Mouse (Mus musculus): ENCODE data around the gene Gm13277. TPM values are rescaled to one million over a fixed set of nuclear protein-coding genes. Genes with fewer than 3 reads are reported as not detected.
"Not testable (repeated sequence)": the region's sequence is repeated elsewhere in the genome, so short reads cannot be mapped to it uniquely, and the experiment has no call there.

Gm13277 gene
- not detected in 2 replicates for polyA plus RNA-seq (2012; rRNA removed)

- H3K36me3 ChIP-seq (ENCODE audit: control insufficient read depth, insufficient read depth, low read length); H3K27me3 ChIP-seq (replicated peaks; ENCODE audit: control insufficient read depth, insufficient read depth, low read length); H3K4me1 ChIP-seq (ENCODE audit: control insufficient read depth, insufficient read depth, low read length); H3K27ac ChIP-seq (ENCODE audit: insufficient read depth, low read depth, low read length); H3K4me3 ChIP-seq (ENCODE audit: insufficient read depth, low read depth, low read length): not testable (repeated sequence)
- WGBS, result 0% methylated on average over 1 of the region's 28 CpGs
- peak; percentile 88 for DNase-seq
- TF ChIP-seq CTCF (conservative IDR thresholded peaks at IDR 0.05; ENCODE audit: insufficient read depth, insufficient read length, low read depth, low read length), result 0 out of 2 replicates have a peak, but pooled peaks have one; percentile 27
Observed at GRCm38 (mm10) chr4:88788402-88788801, at the start of gene Gm13277. TSS of gene Gm13277 (plus strand) at chr4:88788632.

GRCm38 (mm10) chr4:88739036-88739435 is 49.4 kb upstream of the Gm13277 start:
- Histone ChIP-seq H3K36me3 (ENCODE audit: control insufficient read depth, insufficient read depth, low read length) (no peaks in the 10 kb centered on the region), H3K4me3 (ENCODE audit: insufficient read depth, low read depth, low read length) (no peak overlapping the region), H3K27me3 (replicated peaks; ENCODE audit: control insufficient read depth, insufficient read depth, low read length) (no peaks in the 10 kb centered on the region), H3K4me1 (ENCODE audit: control insufficient read depth, insufficient read depth, low read length) (no peaks in the 10 kb centered on the region), H3K27ac (ENCODE audit: insufficient read depth, low read depth, low read length) (no peak overlapping the region)
- DNase-seq, result no peak
- 90% methylated on average over 6 of the region's 6 CpGs for WGBS
- TF ChIP-seq POLR2A (IDR thresholded peaks at IDR 0.05; ENCODE audit: low read depth, low read length), result no peak
- no peak for TF ChIP-seq CTCF (conservative IDR thresholded peaks at IDR 0.05; ENCODE audit: insufficient read depth, insufficient read length, low read depth, low read length)

- no peaks in the 10 kb centered on the region for H3K36me3 ChIP-seq (ENCODE audit: control insufficient read depth, insufficient read depth, low read length)
- TF ChIP-seq CTCF (conservative IDR thresholded peaks at IDR 0.05; ENCODE audit: insufficient read depth, insufficient read length, low read depth, low read length) (no peak), POLR2A (IDR thresholded peaks at IDR 0.05; ENCODE audit: low read depth, low read length) (no peak)
- 87% methylated on average over 4 of the region's 4 CpGs for WGBS
- no peaks in the 10 kb centered on the region for H3K27me3 ChIP-seq (replicated peaks; ENCODE audit: control insufficient read depth, insufficient read depth, low read length)
- H3K27ac ChIP-seq (ENCODE audit: insufficient read depth, low read depth, low read length), result no peak overlapping the region
- no peak for DNase-seq
- no peak overlapping the region for H3K4me3 ChIP-seq (ENCODE audit: insufficient read depth, low read depth, low read length)
- no peaks in the 10 kb centered on the region for H3K4me1 ChIP-seq (ENCODE audit: control insufficient read depth, insufficient read depth, low read length)
Observed at GRCm38 (mm10) chr4:88741426-88741825, 47.0 kb upstream of the Gm13277 start.

- TF ChIP-seq POLR2A (IDR thresholded peaks at IDR 0.05; ENCODE audit: low read depth, low read length) (no peak), CTCF (conservative IDR thresholded peaks at IDR 0.05; ENCODE audit: insufficient read depth, insufficient read length, low read depth, low read length) (no peak)
- H3K4me3 ChIP-seq (ENCODE audit: insufficient read depth, low read depth, low read length), result no peak overlapping the region
- no peak overlapping the region for H3K27ac ChIP-seq (ENCODE audit: insufficient read depth, low read depth, low read length)
- H3K36me3 ChIP-seq (ENCODE audit: control insufficient read depth, insufficient read depth, low read length), result no peaks in the 10 kb centered on the region
- no peaks in the 10 kb centered on the region for H3K4me1 ChIP-seq (ENCODE audit: control insufficient read depth, insufficient read depth, low read length)
- no peaks in the 10 kb centered on the region for H3K27me3 ChIP-seq (replicated peaks; ENCODE audit: control insufficient read depth, insufficient read depth, low read length)
- no peak for DNase-seq
- WGBS, result 69% methylated on average over 7 of the region's 7 CpGs
Observed at GRCm38 (mm10) chr4:88742771-88743371, 45.6 kb upstream of the Gm13277 start.

- H3K4me1 ChIP-seq (ENCODE audit: control insufficient read depth, insufficient read depth, low read length), result no peaks in the 10 kb centered on the region
- no peaks in the 10 kb centered on the region for H3K27me3 ChIP-seq (replicated peaks; ENCODE audit: control insufficient read depth, insufficient read depth, low read length)
- H3K27ac ChIP-seq (ENCODE audit: insufficient read depth, low read depth, low read length), result no peak overlapping the region
- WGBS, result 61% methylated on average over 3 of the region's 3 CpGs
- DNase-seq, result no peak
- no peaks in the 10 kb centered on the region for H3K36me3 ChIP-seq (ENCODE audit: control insufficient read depth, insufficient read depth, low read length)
- TF ChIP-seq CTCF (conservative IDR thresholded peaks at IDR 0.05; ENCODE audit: insufficient read depth, insufficient read length, low read depth, low read length), result peak; percentile 42
- TF ChIP-seq POLR2A (IDR thresholded peaks at IDR 0.05; ENCODE audit: low read depth, low read length), result no peak
- H3K4me3 ChIP-seq (ENCODE audit: insufficient read depth, low read depth, low read length), result no peak overlapping the region
Observed at GRCm38 (mm10) chr4:88744207-88744606, 44.2 kb upstream of the Gm13277 start.

- TF ChIP-seq POLR2A (IDR thresholded peaks at IDR 0.05; ENCODE audit: low read depth, low read length) (no peak), CTCF (conservative IDR thresholded peaks at IDR 0.05; ENCODE audit: insufficient read depth, insufficient read length, low read depth, low read length) (no peak)
- Histone ChIP-seq H3K4me3 (ENCODE audit: insufficient read depth, low read depth, low read length) (no peak overlapping the region), H3K27ac (ENCODE audit: insufficient read depth, low read depth, low read length) (no peak overlapping the region), H3K4me1 (ENCODE audit: control insufficient read depth, insufficient read depth, low read length) (no peaks in the 10 kb centered on the region), H3K36me3 (ENCODE audit: control insufficient read depth, insufficient read depth, low read length) (no peaks in the 10 kb centered on the region), H3K27me3 (replicated peaks; ENCODE audit: control insufficient read depth, insufficient read depth, low read length) (no peaks in the 10 kb centered on the region)
- 67% methylated on average over 6 of the region's 6 CpGs for WGBS
- no peak for DNase-seq
Observed at GRCm38 (mm10) chr4:88749926-88750325, 38.5 kb upstream of the Gm13277 start.

GRCm38 (mm10) chr4:88754818-88755340 is 33.6 kb upstream of the Gm13277 start, which contains the start of gene Gm13271:
TSS of gene Gm13271 (plus strand) at chr4:88754868.
- not testable (repeated sequence) for H3K4me1 ChIP-seq (ENCODE audit: control insufficient read depth, insufficient read depth, low read length); H3K27ac ChIP-seq (ENCODE audit: insufficient read depth, low read depth, low read length); H3K36me3 ChIP-seq (ENCODE audit: control insufficient read depth, insufficient read depth, low read length); H3K27me3 ChIP-seq (replicated peaks; ENCODE audit: control insufficient read depth, insufficient read depth, low read length); H3K4me3 ChIP-seq (ENCODE audit: insufficient read depth, low read depth, low read length)
- 87% methylated on average over 15 of the region's 15 CpGs for WGBS
- peak; percentile 55 for DNase-seq

GRCm38 (mm10) chr4:88756581-88757513 is 31.6 kb upstream of the Gm13277 start:
- Histone ChIP-seq H3K27ac (ENCODE audit: insufficient read depth, low read depth, low read length) (peak overlapping the region; percentile 96), H3K4me3 (ENCODE audit: insufficient read depth, low read depth, low read length) (peak overlapping the region; percentile 97)
- not testable (repeated sequence) for H3K4me1 ChIP-seq (ENCODE audit: control insufficient read depth, insufficient read depth, low read length); DNase-seq; H3K27me3 ChIP-seq (replicated peaks; ENCODE audit: control insufficient read depth, insufficient read depth, low read length); H3K36me3 ChIP-seq (ENCODE audit: control insufficient read depth, insufficient read depth, low read length)
- WGBS, result 8% methylated on average over 28 of the region's 31 CpGs

All from kidney, adult 2 months (tissue).